Mouse (Mus musculus) E14TG2a.4 (cell line): Measurements from ENCODE around the gene Col11a2.

Source experiments
- CTCF ChIP-seq: conservative IDR thresholded peaks from 2 replicates; pipeline ENCODE4 v1.5.1; 2014; ENCODE audit warnings: low read length
- NANOG ChIP-seq: IDR thresholded peaks from 2 replicates; pipeline ENCODE4 v1.6.1; 2014; ENCODE audit warnings: borderline replicate concordance, low read length, mixed read lengths

GRCm38 (mm10) chr17:34025756-34026151 is 13.5 kb upstream of the Col11a2 start:
- TF ChIP-seq CTCF (no peak), NANOG (no peak)
